Mouse (Mus musculus) kidney, adult 9 months (tissue): Measurements from ENCODE around the gene Yod1.

Experiments
- DNase-seq: peaks from one replicate; pipeline ENCODE4 v3.0.0; 2022

Gene Yod1

GRCm38 (mm10) chr1:130770981-130771494 is 53.9 kb downstream of the Yod1 start:
- no peak for DNase-seq
